Mouse (Mus musculus) thymus, adult 18-20 months (tissue): Measurements from ENCODE around the gene Xpnpep3.

Experiments used
- DNase-seq, 2 experiments: peaks; one replicate each; pipeline ENCODE4 v3.0.0; 2022; ENCODE audit warnings: mixed read lengths in 2 of 2

Gene Xpnpep3

DNA sequence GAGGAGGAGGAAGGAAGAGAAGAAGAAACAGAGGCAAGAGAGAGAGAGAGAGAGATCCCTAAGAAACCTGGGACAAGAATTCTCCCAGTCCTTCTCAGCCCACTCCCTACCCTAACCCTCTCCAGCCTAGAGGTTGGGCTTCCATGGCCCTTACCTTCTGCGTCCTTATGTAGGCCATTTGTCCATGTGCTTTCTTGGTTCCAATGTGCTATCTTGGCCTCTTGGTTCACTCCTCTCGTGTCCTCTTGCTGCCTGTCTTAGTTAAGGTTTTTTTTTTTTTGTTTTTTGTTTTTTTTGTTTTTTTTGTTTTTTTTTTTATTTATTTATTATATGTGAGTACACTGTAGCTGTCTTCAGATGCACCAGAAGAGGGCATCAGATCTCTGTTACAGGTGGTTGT, 83.0 kb downstream of the Xpnpep3 start:
- no peak for DNase-seq

DNA sequence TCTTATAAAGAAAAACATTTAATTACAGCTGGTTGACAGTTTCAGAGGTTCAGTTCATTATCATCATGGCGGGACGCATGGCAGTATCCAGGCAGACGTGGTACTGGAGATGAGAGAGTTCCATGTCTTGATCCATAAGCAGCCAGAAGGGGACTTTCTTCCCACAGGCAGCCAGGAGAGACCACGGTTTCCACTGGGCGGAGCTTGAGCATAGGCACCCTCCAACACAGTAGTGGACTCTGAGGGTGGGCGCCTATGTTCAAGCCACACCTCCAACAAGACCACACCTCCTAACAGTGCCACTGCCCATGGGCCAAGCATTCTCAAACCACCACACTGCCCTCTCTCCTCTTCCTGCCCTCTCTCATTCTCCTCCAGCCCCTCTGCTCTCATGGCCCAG, 83.8 kb downstream of the Xpnpep3 start:
- no peak for DNase-seq

DNA sequence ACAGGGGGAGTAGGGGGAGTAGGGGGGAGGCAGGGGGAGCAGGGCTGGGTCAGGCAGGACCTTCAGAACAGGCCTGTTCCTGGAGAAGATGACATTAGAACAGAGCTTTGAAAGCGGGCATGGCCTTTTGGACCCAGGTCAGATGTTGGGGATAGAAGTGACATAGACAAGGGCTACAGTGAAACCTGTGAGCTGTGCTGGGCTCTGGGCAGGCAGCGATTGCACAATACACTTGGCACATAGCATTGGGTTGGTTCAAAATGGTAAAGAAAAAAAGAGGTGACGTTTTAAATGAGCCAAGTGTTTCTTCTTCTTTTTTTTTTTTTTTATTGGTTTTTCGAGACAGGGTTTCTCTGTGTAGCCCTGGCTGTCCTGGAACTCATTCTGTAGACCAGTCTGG, 85.5 kb downstream of the Xpnpep3 start:
- DNase-seq: no peak

DNA sequence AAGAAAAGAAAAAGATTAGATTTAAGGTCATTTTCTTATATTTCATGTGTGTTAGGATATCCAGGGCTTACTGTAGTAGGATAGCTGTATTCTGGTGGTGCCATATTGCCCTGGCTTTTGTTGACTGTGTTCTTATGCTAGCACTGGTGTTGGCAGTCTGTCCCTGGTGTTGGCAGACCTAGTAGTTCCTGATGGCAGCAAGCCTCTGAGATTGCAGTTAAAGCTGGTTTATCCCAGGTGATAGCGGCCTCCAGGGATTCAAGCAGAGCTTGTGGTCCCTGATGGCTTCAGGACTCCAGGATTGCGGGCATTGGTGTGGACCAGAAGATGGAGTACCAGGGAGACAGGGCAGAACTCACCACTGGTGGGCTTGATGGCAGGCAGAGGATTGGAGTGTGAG, 103.5 kb downstream of the Xpnpep3 start:
- DNase-seq: no peak

DNA sequence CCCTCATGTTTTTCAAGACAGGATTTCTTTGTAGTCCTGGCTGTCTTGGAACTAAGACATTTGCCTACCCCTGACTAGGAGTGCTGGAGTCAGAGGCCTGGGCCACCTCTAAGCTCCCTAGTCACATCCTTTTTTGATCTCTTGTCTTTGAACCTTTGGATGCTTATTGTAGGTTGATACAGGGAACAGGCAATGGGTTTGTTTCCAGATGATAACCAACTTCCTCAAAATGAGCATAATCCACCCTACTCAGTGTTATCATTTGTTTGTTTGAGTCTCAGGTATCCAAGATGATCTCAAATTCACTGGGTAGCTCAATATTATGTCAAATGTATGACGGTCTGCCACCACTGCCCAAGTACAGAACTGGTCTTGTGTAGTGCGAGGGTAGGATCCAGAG, 104.1 kb downstream of the Xpnpep3 start:
- DNase-seq: no peak
